9 mouse cellular contexts compared by ENCODE assay signal in genomic region chr8:105445296-105446126, GRCm38 (mm10). TPM values are rescaled to one million over a fixed set of nuclear protein-coding genes. Genes with fewer than 3 reads are reported as not detected.
A peak's percentile ranks its signal among the peaks of the same experiment; 100 is the strongest.
DNase-seq lines count a peak whose midpoint lies in the region; ATAC-seq and TF ChIP-seq lines count a peak whose summit lies in the region.
"Had no signal": no experiment of that assay in that cellular context is flagged by ENCODE, and none has a peak within 500 bp of the region (broad histone marks: within the 10 kb centered on the region; RNA-seq: fewer than 3 reads in every experiment).

No protein-coding gene starts in this region.

- peaks cover 14% of the 10 kb centered on the region for H3K4me1 ChIP-seq in midbrain, embryonic 15.5 days
- no peaks in the 10 kb centered on the region for H3K4me1 ChIP-seq in thymus, adult 2 months (replicated peaks; ENCODE audit: control insufficient read depth, insufficient read depth, low read length)
- no peaks in the 10 kb centered on the region for H3K4me1 ChIP-seq in lung, adult 2 months (ENCODE audit: control insufficient read depth, insufficient read depth, low read length)
- H3K4me1 ChIP-seq in intestine, embryonic 16.5 days (ENCODE audit: control insufficient read depth, insufficient read depth, low read length): 0 out of 2 replicates have a peak, but pooled peaks cover 2% of the 10 kb centered on the region

- peak; percentile 38 for DNase-seq in layer of hippocampus, adult 11-12 months (ENCODE audit: low spot score)
- DNase-seq in layer of hippocampus, postnatal 25 days (ENCODE audit: extremely low spot score in 1 of 2, low spot score in 1 of 2): no peak
- DNase-seq in brain, embryonic 14.5 days (ENCODE audit: low read depth): peak; percentile 88
- DNase-seq in forelimb bud, embryonic 11.5 days (ENCODE audit: low read depth, low spot score): peak; percentile 32
- DNase-seq in thymus, adult 2 months: no peak
- DNase-seq in lung, adult 2 months: no peak

- ATAC-seq in midbrain, embryonic 15.5 days (replicated peaks): peak; percentile 86
- ATAC-seq in intestine, embryonic 16.5 days: no peak

- no peaks in the 10 kb centered on the region for H3K27me3 ChIP-seq in midbrain, embryonic 15.5 days (replicated peaks)
- no peaks in the 10 kb centered on the region for H3K27me3 ChIP-seq in thymus, adult 2 months (ENCODE audit: control insufficient read depth, insufficient read depth, low read length)
- no peaks in the 10 kb centered on the region for H3K27me3 ChIP-seq in intestine, embryonic 16.5 days (replicated peaks; ENCODE audit: control insufficient read depth, insufficient read depth, low read length)

- peak overlapping the region; percentile 29 for H3K4me2 ChIP-seq in midbrain, embryonic 15.5 days
- H3K4me2 ChIP-seq in intestine, embryonic 16.5 days (ENCODE audit: low read depth, low read length): no peak overlapping the region

- no peak overlapping the region for H3K4me3 ChIP-seq in midbrain, embryonic 15.5 days
- no peak overlapping the region for H3K4me3 ChIP-seq in thymus, adult 2 months (ENCODE audit: control insufficient read depth, insufficient read depth, low read length)
- H3K4me3 ChIP-seq in lung, adult 2 months (replicated peaks; ENCODE audit: extremely low read depth, low read depth, low read length): no peak overlapping the region
- no peak overlapping the region for H3K4me3 ChIP-seq in intestine, embryonic 16.5 days (ENCODE audit: low read length)

- no peak overlapping the region for H3K9ac ChIP-seq in midbrain, embryonic 15.5 days
- no peak overlapping the region for H3K9ac ChIP-seq in intestine, embryonic 16.5 days (ENCODE audit: low read depth, low read length)

- TF ChIP-seq CTCF in brain, embryonic 14.5 days (IDR thresholded peaks at IDR 0.05; ENCODE audit: borderline replicate concordance, extremely low read depth, insufficient read depth, insufficient read length): no peak
- no peak for TF ChIP-seq CTCF in thymus, adult 2 months (IDR thresholded peaks at IDR 0.05; ENCODE audit: borderline replicate concordance, control insufficient read depth, extremely low read depth, insufficient read depth, low read length, poor library complexity)
- TF ChIP-seq CTCF in lung, adult 2 months (IDR thresholded peaks at IDR 0.05; ENCODE audit: insufficient read depth, low read length): no peak

- H3K9me3 ChIP-seq in midbrain, embryonic 15.5 days: no peaks in the 10 kb centered on the region
- no peaks in the 10 kb centered on the region for H3K9me3 ChIP-seq in intestine, embryonic 16.5 days (ENCODE audit: control insufficient read depth, low read length)

- no peaks in the 10 kb centered on the region for H3K36me3 ChIP-seq in midbrain, embryonic 15.5 days (replicated peaks)
- no peaks in the 10 kb centered on the region for H3K36me3 ChIP-seq in thymus, adult 2 months (ENCODE audit: control insufficient read depth, insufficient read depth, low read length)
- H3K36me3 ChIP-seq in intestine, embryonic 16.5 days (ENCODE audit: control insufficient read depth, insufficient read depth, low read length): no peaks in the 10 kb centered on the region

- 9% methylated on average over 11 of the region's 11 CpGs for WGBS in midbrain, embryonic 15.5 days
- 79% methylated on average over 11 of the region's 11 CpGs for WGBS in thymus, adult 2 months
- 49% methylated on average over 11 of the region's 11 CpGs for WGBS in lung, adult 2 months
- 33% methylated on average over 11 of the region's 11 CpGs for WGBS in intestine, embryonic 16.5 days

- H3K27ac ChIP-seq in midbrain, embryonic 15.5 days: peak overlapping the region; percentile 57
- no peak overlapping the region for H3K27ac ChIP-seq in thymus, adult 2 months (ENCODE audit: control insufficient read depth, insufficient read depth, low read length)
- H3K27ac ChIP-seq in intestine, embryonic 16.5 days (ENCODE audit: low read length): no peak overlapping the region

- no peak for TF ChIP-seq POLR2A in brain, embryonic 14.5 days (IDR thresholded peaks at IDR 0.05; ENCODE audit: borderline replicate concordance, extremely low read depth, insufficient read depth, insufficient read length, poor library complexity, severe bottlenecking)
- no peak for TF ChIP-seq POLR2A in thymus, adult 2 months (IDR thresholded peaks at IDR 0.05; ENCODE audit: control insufficient read depth, extremely low read depth, insufficient read depth, low read length, poor library complexity)
- no peak for TF ChIP-seq POLR2A in lung, adult 2 months (IDR thresholded peaks at IDR 0.05; ENCODE audit: borderline replicate concordance, extremely low read depth, low read depth, low read length)

RNA-seq across cellular contexts. Expression of gene Tppp3, which starts 25.8 kb away (rescaled TPM):
- total RNA-seq in layer of hippocampus, postnatal 25 days (2021): 10 to 100 TPM; 26.7 to 33.7 TPM
- 62.7 and 89.6 TPM in 2 replicates for polyA plus RNA-seq in brain, embryonic 14.5 days (2012; rRNA removed)
- polyA plus RNA-seq in midbrain, embryonic 15.5 days (2015; fragmentation: Nextera tagmentation; extraction: Ambion mirVana): 125 and 127 TPM in 2 replicates
- 14.6 and 27.8 TPM in 2 replicates for polyA plus RNA-seq in thymus, adult 2 months (2012; rRNA removed)
- 785 and 816 TPM in 2 replicates for polyA plus RNA-seq in lung, adult 2 months (2012; rRNA removed)
- 41.9 and 42.3 TPM in 2 replicates for polyA plus RNA-seq in intestine, embryonic 16.5 days (2015; fragmentation: Nextera tagmentation; extraction: Ambion mirVana)

RNA-seq across cellular contexts. Expression of gene Lrrc36, which starts 32.1 kb away (rescaled TPM):
- under 1 TPM; 0.34 to 0.59 TPM for total RNA-seq in layer of hippocampus, postnatal 25 days (2021)
- 1.4 and 1.6 TPM in 2 replicates for polyA plus RNA-seq in brain, embryonic 14.5 days (2012; rRNA removed)
- polyA plus RNA-seq in midbrain, embryonic 15.5 days (2015; fragmentation: Nextera tagmentation; extraction: Ambion mirVana): 0.97 and 1.3 TPM in 2 replicates
- polyA plus RNA-seq in thymus, adult 2 months (2012; rRNA removed): 0.24 and 0.34 TPM in 2 replicates
- polyA plus RNA-seq in lung, adult 2 months (2012; rRNA removed): 5.5 and 7.5 TPM in 2 replicates
- polyA plus RNA-seq in intestine, embryonic 16.5 days (2015; fragmentation: Nextera tagmentation; extraction: Ambion mirVana): 0.07 TPM in 1 of 2 replicates, not detected in the other

RNA-seq across cellular contexts. Expression of gene Kctd19, which starts 32.2 kb away (rescaled TPM):
- not detected for total RNA-seq in layer of hippocampus, postnatal 25 days (2021)
- 0.04 and 0.05 TPM in 2 replicates for polyA plus RNA-seq in brain, embryonic 14.5 days (2012; rRNA removed)
- not detected in 2 replicates for polyA plus RNA-seq in midbrain, embryonic 15.5 days (2015; fragmentation: Nextera tagmentation; extraction: Ambion mirVana)
- polyA plus RNA-seq in thymus, adult 2 months (2012; rRNA removed): 0.07 TPM in 1 of 2 replicates, not detected in the other
- 0.27 and 0.32 TPM in 2 replicates for polyA plus RNA-seq in lung, adult 2 months (2012; rRNA removed)
- polyA plus RNA-seq in intestine, embryonic 16.5 days (2015; fragmentation: Nextera tagmentation; extraction: Ambion mirVana): 0.04 TPM in 1 of 2 replicates, not detected in the other
- total RNA-seq: layer of hippocampus, postnatal 14 days had no signal

RNA-seq across cellular contexts. Expression of gene Zdhhc1, which starts 51.2 kb away (rescaled TPM):
- 10 to 100 TPM; 27.6 to 34.0 TPM for total RNA-seq in layer of hippocampus, postnatal 25 days (2021)
- 40.0 and 46.2 TPM in 2 replicates for polyA plus RNA-seq in brain, embryonic 14.5 days (2012; rRNA removed)
- polyA plus RNA-seq in midbrain, embryonic 15.5 days (2015; fragmentation: Nextera tagmentation; extraction: Ambion mirVana): 36.5 and 39.9 TPM in 2 replicates
- polyA plus RNA-seq in thymus, adult 2 months (2012; rRNA removed): 22.3 and 23.5 TPM in 2 replicates
- 130 and 133 TPM in 2 replicates for polyA plus RNA-seq in lung, adult 2 months (2012; rRNA removed)
- polyA plus RNA-seq in intestine, embryonic 16.5 days (2015; fragmentation: Nextera tagmentation; extraction: Ambion mirVana): 17.5 and 18.5 TPM in 2 replicates

Comparison
In these comparisons a context has a peak if more than half of its experiments do, and no peak if none do; other contexts are left out.
1. DNase-seq: peak in layer of hippocampus, adult 11-12 months (single experiment), brain, embryonic 14.5 days (single experiment) and forelimb bud, embryonic 11.5 days (single experiment); none in layer of hippocampus, postnatal 25 days (0 of 2), thymus, adult 2 months (single experiment) and lung, adult 2 months (single experiment).